Mouse (Mus musculus) forebrain, embryonic 14.5 days (tissue): Measurements from ENCODE around the gene Gm20388. TPM values are rescaled to one million over a fixed set of nuclear protein-coding genes. Genes with fewer than 3 reads are reported as not detected.

Experiments
- ATAC-seq: fragments of 200-750 bp; cut with Nextera tagmentation; 2 replicates; pipeline ENCODE4 v1.8.0; 2017; ENCODE audit warnings: mild to moderate bottlenecking, moderate library complexity
- DNase-seq: peaks from one replicate; pipeline ENCODE4 v3.0.0-alpha.2; 2015; ENCODE audit warnings: low spot score
- H3K27ac ChIP-seq: fragments of 300-500 bp; sonication (generic); 2 replicates; pipeline ENCODE4 v1.5.1; 2014; ENCODE audit warnings: low read depth, mild to moderate bottlenecking, control low read depth, low read length, moderate library complexity
- H3K27me3 ChIP-seq: fragments of 300-500 bp; sonication (generic); replicated peaks from 2 replicates; pipeline ENCODE4 v1.6.1; 2014; ENCODE audit warnings: low read length, control low read depth, mixed read lengths; ENCODE audit not compliant: control insufficient read depth, insufficient read depth
- H3K36me3 ChIP-seq: fragments of 300-500 bp; sonication (generic); 2 replicates; pipeline ENCODE4 v1.6.1; 2014; ENCODE audit warnings: low read length, control low read depth; ENCODE audit not compliant: control insufficient read depth, insufficient read depth
- H3K4me1 ChIP-seq: fragments of 300-500 bp; sonication (generic); 2 replicates; pipeline ENCODE4 v1.6.1; 2014; ENCODE audit warnings: antibody characterized with exemption, low read length, control low read depth; ENCODE audit not compliant: control insufficient read depth, insufficient read depth
- H3K4me2 ChIP-seq: fragments of 300-500 bp; sonication (generic); 2 replicates; pipeline ENCODE4 v1.6.1; 2014; ENCODE audit warnings: mild to moderate bottlenecking, control low read depth, low read length
- H3K4me3 ChIP-seq: fragments of 300-500 bp; sonication (generic); 2 replicates; pipeline ENCODE4 v1.5.1; 2014; ENCODE audit warnings: low read depth, low read length, control low read depth
- H3K9ac ChIP-seq: fragments of 300-500 bp; sonication (generic); 2 replicates; pipeline ENCODE4 v1.6.1; 2014; ENCODE audit warnings: mild to moderate bottlenecking, low read length, control low read depth, moderate library complexity
- H3K9me3 ChIP-seq: fragments of 300-500 bp; sonication (generic); replicated peaks from 2 replicates; pipeline ENCODE4 v1.6.1; 2016; ENCODE audit warnings: low read length, control low read depth, mixed read lengths; ENCODE audit not compliant: control insufficient read depth
- WGBS: fragments of 180-500 bp; shearing (Covaris S2); extraction: QIAGEN DNeasy Blood & Tissue Kit; methylation state at CpG from one replicate; pipeline ENCODE4 v1.1.7; 2014; 5-methylcytosine and 5-hydroxymethylcytosine counted together
- polyA plus RNA-seq: library from polyadenylated mRNA; unstranded; fragments of >200 nt; fragmentation: Nextera tagmentation; extraction: Ambion mirVana; gene quantifications from 2 replicates; pipeline ENCODE4 v1.2.1, GENCODE M21; 2014

Gm20388 gene
- polyA plus RNA-seq, 1 experiment from 2014 or later, result 7.4 TPM

- Histone ChIP-seq H3K27ac (peak overlapping the region; percentile 86; the same call in 1 of the 2 replicates), H3K36me3 (peaks cover 18% of the 10 kb centered on the region), H3K4me1 (peaks cover 99% of the 10 kb centered on the region), H3K9me3 (no peaks in the 10 kb centered on the region), H3K9ac (peak overlapping the region; percentile 33; the same call in 1 of the 2 replicates), H3K4me3 (no peak overlapping the region), H3K27me3 (no peaks in the 10 kb centered on the region), H3K4me2 (0 out of 2 replicates have a peak overlapping the region, but pooled peaks have one; percentile 28)
- 61% methylated on average over 5 of the region's 5 CpGs for WGBS
- no peak for ATAC-seq
- DNase-seq, result no peak
Measured at GRCm38 (mm10) chr8:120560535-120560934, 649.9 kb downstream of the Gm20388 start.

DNA sequence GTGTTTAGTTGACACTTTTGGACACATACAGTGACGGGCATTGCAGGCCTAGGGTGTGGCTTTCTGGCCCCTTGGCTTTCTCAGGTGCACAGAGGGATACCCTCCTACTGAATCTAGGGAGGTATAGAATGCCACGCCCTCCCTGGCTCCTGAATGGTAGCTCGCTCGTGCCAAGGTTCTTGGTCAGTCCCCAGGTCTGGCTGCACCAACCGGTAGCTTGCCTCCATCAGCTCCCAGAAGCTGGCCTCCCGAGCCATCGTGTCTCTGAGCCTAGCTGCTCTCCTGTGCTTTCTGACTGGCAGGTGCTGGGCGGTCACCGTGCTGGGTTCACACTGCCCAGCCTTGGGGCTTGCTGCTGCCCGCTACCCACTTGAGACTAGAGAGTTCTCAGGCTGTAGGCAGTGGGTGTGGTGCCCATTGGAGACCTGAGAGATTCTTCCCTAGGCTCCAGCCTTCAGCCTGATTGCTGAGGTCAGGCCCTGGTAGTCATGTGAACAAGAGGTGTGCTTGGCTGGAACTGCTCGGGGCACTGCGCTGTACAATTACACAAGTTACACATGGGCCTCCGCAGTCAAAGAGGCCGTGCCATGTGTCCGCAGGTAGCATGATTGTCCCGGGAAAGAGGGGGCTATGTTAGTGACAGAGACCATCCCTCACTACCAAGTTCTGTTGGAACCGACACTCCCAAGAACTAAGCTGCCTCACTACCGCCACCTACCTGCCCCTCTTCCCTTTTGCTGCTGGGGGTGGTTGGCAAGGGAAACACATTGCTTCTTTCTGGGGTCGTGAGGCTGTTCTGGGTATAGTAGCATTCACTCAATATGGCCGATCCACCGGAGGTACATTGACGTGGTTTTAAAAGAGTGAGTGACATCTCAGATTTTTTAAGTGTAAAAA is 651.1 kb downstream of the Gm20388 start:
- Histone ChIP-seq H3K4me2 (no peak overlapping the region), H3K36me3 (peaks cover 24% of the 10 kb centered on the region), H3K27me3 (no peaks in the 10 kb centered on the region), H3K9ac (no peak overlapping the region), H3K4me3 (no peak overlapping the region), H3K27ac (peak overlapping the region; percentile 86), H3K9me3 (no peaks in the 10 kb centered on the region), H3K4me1 (peaks cover 97% of the 10 kb centered on the region)
- WGBS, result 80% methylated on average over 22 of the region's 22 CpGs
- DNase-seq (no peak), ATAC-seq (no peak)

GRCm38 (mm10) chr8:120562680-120563347 is 652.2 kb downstream of the Gm20388 start:
- peaks cover 34% of the 10 kb centered on the region for H3K36me3 ChIP-seq
- no peaks in the 10 kb centered on the region for H3K27me3 ChIP-seq
- 68% methylated on average over 18 of the region's 18 CpGs for WGBS
- peak overlapping the region; percentile 86 for H3K27ac ChIP-seq
- ATAC-seq (no peak), DNase-seq (no peak)
- H3K4me1 ChIP-seq, result peaks cover 90% of the 10 kb centered on the region
- no peak overlapping the region for H3K4me2 ChIP-seq
- H3K9me3 ChIP-seq, result no peaks in the 10 kb centered on the region
- H3K4me3 ChIP-seq, result no peak overlapping the region
- peak overlapping the region; percentile 32; the same call in 1 of the 2 replicates for H3K9ac ChIP-seq

DNA sequence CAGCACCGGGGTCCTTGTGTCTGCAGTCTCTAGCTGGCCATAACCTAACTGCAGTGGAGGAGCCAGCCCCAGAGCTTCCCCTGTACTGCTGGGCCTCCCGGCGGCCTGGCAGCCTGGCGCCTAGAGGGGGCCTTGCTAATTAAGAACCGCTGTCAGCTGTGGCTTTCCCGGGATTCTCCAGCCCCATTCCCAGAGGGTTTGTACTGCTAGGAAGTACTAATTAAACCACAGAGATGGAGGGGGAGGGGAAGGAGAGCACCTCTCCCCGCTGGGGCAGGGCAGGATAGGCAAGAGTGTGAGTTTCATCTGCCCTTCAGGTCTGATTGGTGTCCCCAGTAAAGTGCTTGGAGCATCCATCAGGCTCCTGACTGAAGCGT is 652.7 kb downstream of the Gm20388 start:
- H3K9me3 ChIP-seq, result no peaks in the 10 kb centered on the region
- no peaks in the 10 kb centered on the region for H3K27me3 ChIP-seq
- peaks cover 39% of the 10 kb centered on the region for H3K36me3 ChIP-seq
- WGBS, result 4% methylated on average over 8 of the region's 8 CpGs
- peaks cover 84% of the 10 kb centered on the region for H3K4me1 ChIP-seq
- ATAC-seq (peak; percentile 27), DNase-seq (peak; percentile 86)
- H3K4me2 ChIP-seq, result peak overlapping the region; percentile 14; the same call in 1 of the 2 replicates
- H3K4me3 ChIP-seq, result no peak overlapping the region
- peak overlapping the region; percentile 86 for H3K27ac ChIP-seq
- peak overlapping the region; percentile 32; the same call in 1 of the 2 replicates for H3K9ac ChIP-seq

DNA sequence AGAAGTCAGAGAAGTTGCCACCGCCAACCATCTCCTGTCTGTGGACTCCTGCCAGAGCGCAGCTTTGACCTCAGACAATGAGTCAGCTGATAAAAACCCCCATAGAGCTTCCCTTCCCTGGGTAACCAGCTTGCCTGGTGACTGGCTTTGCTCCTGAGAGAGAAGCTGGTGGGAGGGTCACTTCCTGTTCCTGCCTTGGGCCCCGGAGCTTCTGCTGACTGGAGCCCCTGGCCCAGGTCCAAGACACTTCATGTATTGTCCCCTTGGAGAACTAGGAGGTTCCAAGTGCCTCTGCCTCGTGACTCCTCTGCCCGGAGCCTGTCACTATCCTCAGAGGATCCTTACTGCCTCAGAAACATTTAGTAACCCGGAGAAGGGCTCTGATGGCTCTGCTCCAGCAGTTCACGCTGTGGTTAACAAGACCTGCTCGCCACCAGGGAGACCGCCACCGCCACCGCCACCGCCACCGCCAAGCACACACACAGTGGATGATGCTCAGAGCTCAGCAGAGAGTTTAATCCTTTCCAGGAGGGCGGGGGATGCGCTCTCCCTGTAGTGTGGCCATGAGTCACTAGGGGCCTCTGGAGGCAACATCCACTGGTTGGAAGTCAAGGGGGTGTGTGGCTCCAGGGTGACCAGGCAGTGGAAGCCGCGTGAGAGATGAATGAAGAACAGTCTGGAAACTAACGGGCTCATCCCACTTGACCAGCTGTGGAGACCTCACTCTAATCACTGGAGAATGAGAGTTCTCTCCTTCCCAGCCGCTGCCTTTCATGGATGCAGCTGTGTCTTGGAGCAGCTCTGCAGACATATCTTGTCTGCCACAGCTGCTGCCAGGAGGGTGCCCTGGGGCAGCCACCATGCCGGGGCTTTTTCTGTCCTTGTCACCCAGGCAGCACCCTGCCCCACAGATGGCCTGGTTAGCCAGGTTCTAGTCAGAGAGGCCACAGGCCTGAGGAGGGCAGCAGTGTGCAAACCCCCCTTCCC is 653.5 kb downstream of the Gm20388 start:
- peaks cover 45% of the 10 kb centered on the region for H3K36me3 ChIP-seq
- no peak overlapping the region for H3K4me3 ChIP-seq
- ATAC-seq (peak; percentile 13; the same call in 1 of the 2 replicates), DNase-seq (peak; percentile 72)
- H3K4me1 ChIP-seq, result peaks cover 76% of the 10 kb centered on the region
- peak overlapping the region; percentile 14; the same call in 1 of the 2 replicates for H3K4me2 ChIP-seq
- 14% methylated on average over 20 of the region's 20 CpGs for WGBS
- no peaks in the 10 kb centered on the region for H3K9me3 ChIP-seq
- peak overlapping the region; percentile 32; the same call in 1 of the 2 replicates for H3K9ac ChIP-seq
- H3K27me3 ChIP-seq, result no peaks in the 10 kb centered on the region
- H3K27ac ChIP-seq, result peak overlapping the region; percentile 86

DNA sequence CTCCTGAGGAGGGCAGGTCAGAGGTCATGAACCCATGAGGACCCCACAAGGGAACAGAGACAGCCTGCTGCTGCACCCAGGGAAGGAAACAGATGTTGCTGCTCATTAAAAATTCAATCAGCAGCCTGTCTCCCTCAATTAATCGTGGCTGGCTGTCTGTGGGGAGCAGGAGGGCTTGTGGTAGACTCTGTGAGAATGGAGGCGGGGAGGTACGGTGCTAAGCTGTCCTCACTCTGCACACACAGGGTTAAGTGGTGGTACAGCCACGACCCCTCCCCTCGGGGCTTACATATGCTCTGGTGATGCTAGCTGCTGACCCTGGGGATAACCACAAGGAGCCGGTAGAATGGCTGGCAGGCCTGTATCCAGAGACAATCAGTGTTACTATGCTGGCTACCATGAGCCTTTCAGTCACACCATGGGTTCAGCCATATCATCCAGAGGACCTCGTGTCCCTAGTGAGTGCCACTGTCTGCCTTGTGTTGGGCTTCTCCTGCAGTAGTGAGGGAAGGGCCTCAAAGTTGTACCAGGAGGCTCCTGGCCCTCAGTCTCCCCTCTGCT is 654.6 kb downstream of the Gm20388 start:
- Histone ChIP-seq H3K4me2 (no peak overlapping the region), H3K9me3 (no peaks in the 10 kb centered on the region), H3K36me3 (peaks cover 56% of the 10 kb centered on the region), H3K27ac (peak overlapping the region; percentile 76), H3K9ac (peak overlapping the region; percentile 29; the same call in 1 of the 2 replicates), H3K27me3 (no peaks in the 10 kb centered on the region), H3K4me3 (no peak overlapping the region), H3K4me1 (peaks cover 66% of the 10 kb centered on the region)
- WGBS, result 9% methylated on average over 7 of the region's 7 CpGs
- DNase-seq, result peak; percentile 67
- peak; percentile 22 for ATAC-seq

DNA sequence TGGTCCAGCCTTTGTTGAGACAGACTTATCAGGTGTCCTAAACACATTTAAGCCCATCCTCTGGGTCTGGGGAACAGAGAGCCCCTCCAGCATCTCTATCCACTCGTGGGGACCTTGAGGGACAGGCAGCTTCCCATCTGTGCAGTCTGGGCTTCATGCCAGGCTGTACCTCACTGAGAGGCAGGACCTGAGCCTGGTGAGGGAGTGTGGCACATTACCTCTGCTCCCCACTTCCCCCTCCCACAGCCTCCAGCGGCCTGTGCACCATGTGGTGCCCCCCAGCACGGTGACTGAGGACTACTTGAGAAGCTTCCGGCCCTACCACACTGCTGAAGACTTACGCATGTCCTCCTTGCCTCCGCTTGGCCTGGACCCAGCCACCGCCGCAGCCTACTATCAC is 656.0 kb downstream of the Gm20388 start:
- peaks cover 66% of the 10 kb centered on the region for H3K36me3 ChIP-seq
- peaks cover 51% of the 10 kb centered on the region for H3K4me1 ChIP-seq
- no peak overlapping the region for H3K4me3 ChIP-seq
- H3K27ac ChIP-seq, result peak overlapping the region; percentile 58; the same call in 1 of the 2 replicates
- peak overlapping the region; percentile 17; the same call in 1 of the 2 replicates for H3K9ac ChIP-seq
- ATAC-seq (no peak), DNase-seq (peak; percentile 72)
- H3K27me3 ChIP-seq, result no peaks in the 10 kb centered on the region
- 60% methylated on average over 8 of the region's 8 CpGs for WGBS
- H3K4me2 ChIP-seq, result no peak overlapping the region
- H3K9me3 ChIP-seq, result no peaks in the 10 kb centered on the region

GRCm38 (mm10) chr8:120567731-120568130 is 657.1 kb downstream of the Gm20388 start:
- Histone ChIP-seq H3K9ac (no peak overlapping the region), H3K4me1 (peaks cover 41% of the 10 kb centered on the region), H3K27ac (no peak overlapping the region), H3K4me2 (no peak overlapping the region), H3K4me3 (no peak overlapping the region), H3K36me3 (peaks cover 77% of the 10 kb centered on the region), H3K9me3 (no peaks in the 10 kb centered on the region), H3K27me3 (no peaks in the 10 kb centered on the region)
- ATAC-seq, result no peak
- DNase-seq, result no peak
- 96% methylated on average over 17 of the region's 17 CpGs for WGBS
